Mouse (Mus musculus): ENCODE results near the gene Baiap2. TPM values are rescaled to one million over a fixed set of nuclear protein-coding genes. Genes with fewer than 3 reads are reported as not detected.

The Baiap2 gene
- polyA plus RNA-seq, 1 experiment from 2014 or later: 20.1 TPM

GRCm38 (mm10) chr11:120041191-120042123, 98.9 kb downstream of the Baiap2 start:
- Histone ChIP-seq H3K4me2 (no peak overlapping the region), H3K27ac (replicated peaks) (no peak overlapping the region), H3K9me3 (no peaks in the 10 kb centered on the region), H3K9ac (no peak overlapping the region), H3K4me3 (no peak overlapping the region), H3K27me3 (no peaks in the 10 kb centered on the region), H3K4me1 (replicated peaks) (peaks cover 70% of the 10 kb centered on the region), H3K36me3 (no peaks in the 10 kb centered on the region)
- ATAC-seq (ENCODE audit: low FRiP score, low read depth): no peak
- WGBS: 74% methylated on average over 13 of the region's 13 CpGs

- Histone ChIP-seq H3K4me3 (no peak overlapping the region), H3K27ac (replicated peaks) (no peak overlapping the region; the same call in 1 of the 2 replicates), H3K9me3 (no peaks in the 10 kb centered on the region), H3K9ac (no peak overlapping the region), H3K4me2 (no peak overlapping the region), H3K36me3 (no peaks in the 10 kb centered on the region), H3K4me1 (replicated peaks) (peaks cover 72% of the 10 kb centered on the region), H3K27me3 (no peaks in the 10 kb centered on the region)
- ATAC-seq (ENCODE audit: low FRiP score, low read depth): no peak
- 87% methylated on average over 7 of the region's 7 CpGs for WGBS
Measured at GRCm38 (mm10) chr11:120042141-120042838, 99.7 kb downstream of the Baiap2 start.

- peak overlapping the region; percentile 76 for H3K4me3 ChIP-seq
- H3K36me3 ChIP-seq: no peaks in the 10 kb centered on the region
- ATAC-seq (ENCODE audit: low FRiP score, low read depth): no peak
- peaks cover 70% of the 10 kb centered on the region for H3K4me1 ChIP-seq (replicated peaks)
- WGBS: 46% methylated on average over 4 of the region's 4 CpGs
- H3K27me3 ChIP-seq: no peaks in the 10 kb centered on the region
- H3K9ac ChIP-seq: peak overlapping the region; percentile 88
- H3K9me3 ChIP-seq: no peaks in the 10 kb centered on the region
- H3K4me2 ChIP-seq: peak overlapping the region; percentile 69
- peak overlapping the region; percentile 93 for H3K27ac ChIP-seq (replicated peaks)
Measured at GRCm38 (mm10) chr11:120045341-120045740, 102.8 kb downstream of the Baiap2 start.

- Histone ChIP-seq H3K27me3 (no peaks in the 10 kb centered on the region), H3K4me1 (replicated peaks) (peaks cover 66% of the 10 kb centered on the region), H3K4me3 (peak overlapping the region; percentile 76), H3K9me3 (no peaks in the 10 kb centered on the region), H3K36me3 (no peaks in the 10 kb centered on the region), H3K9ac (peak overlapping the region; percentile 88), H3K27ac (replicated peaks) (peak overlapping the region; percentile 93), H3K4me2 (peak overlapping the region; percentile 69)
- WGBS: 23% methylated on average over 11 of the region's 11 CpGs
- ATAC-seq (ENCODE audit: low FRiP score, low read depth): peak; percentile 21; the same call in 1 of the 2 replicates
Measured at GRCm38 (mm10) chr11:120045839-120046552, 103.4 kb downstream of the Baiap2 start.

DNA sequence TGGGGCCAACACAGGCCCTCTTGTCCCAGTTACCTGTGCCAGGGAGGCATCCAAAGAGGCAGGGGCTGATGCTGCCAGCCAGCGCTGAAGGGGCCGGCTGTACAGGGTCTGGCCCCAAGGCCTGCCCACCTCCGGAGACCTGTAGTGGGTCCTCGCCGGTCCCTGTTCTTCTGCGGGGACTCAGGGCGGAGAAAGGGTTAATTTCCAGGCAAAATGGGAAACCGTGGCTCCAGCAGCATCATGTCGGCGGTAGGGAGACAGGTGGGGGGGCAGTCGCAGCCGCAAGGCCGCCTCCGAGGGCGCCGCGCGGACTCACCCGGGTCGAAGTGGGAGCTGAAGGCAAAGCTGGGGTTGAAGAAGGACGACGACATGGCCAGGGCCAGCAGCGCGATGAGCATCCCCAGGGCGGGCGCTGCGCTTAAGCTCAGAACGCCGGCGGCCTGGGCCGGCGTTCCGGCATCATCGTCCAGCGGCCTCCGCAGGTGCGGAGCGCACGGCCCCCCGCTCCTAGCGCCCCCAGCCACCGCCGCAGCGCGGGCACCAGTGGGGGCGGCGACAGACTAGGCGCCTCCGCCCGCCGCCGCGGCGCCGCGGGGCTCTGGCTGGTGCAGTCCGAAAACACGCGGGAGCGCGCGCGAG, 104.1 kb downstream of the Baiap2 start, which contains the start of gene Aatk:
TSS of gene Aatk (minus strand) at position 615 of the 639 bp plus-strand sequence.
- ATAC-seq (ENCODE audit: low FRiP score, low read depth): peak; percentile 14; the same call in 1 of the 2 replicates
- no peaks in the 10 kb centered on the region for H3K27me3 ChIP-seq
- WGBS: 1% methylated on average over 51 of the region's 63 CpGs
- H3K4me2 ChIP-seq: peak within 1 kb of the TSS; percentile 69
- H3K36me3 ChIP-seq: no peaks in the 10 kb centered on the region
- peak within 1 kb of the TSS; percentile 76 for H3K4me3 ChIP-seq
- H3K27ac ChIP-seq (replicated peaks): peak within 1 kb of the TSS; percentile 93
- H3K9me3 ChIP-seq: no peaks in the 10 kb centered on the region
- H3K4me1 ChIP-seq (replicated peaks): peaks cover 66% of the 10 kb centered on the region
- peak within 1 kb of the TSS; percentile 88 for H3K9ac ChIP-seq

DNA sequence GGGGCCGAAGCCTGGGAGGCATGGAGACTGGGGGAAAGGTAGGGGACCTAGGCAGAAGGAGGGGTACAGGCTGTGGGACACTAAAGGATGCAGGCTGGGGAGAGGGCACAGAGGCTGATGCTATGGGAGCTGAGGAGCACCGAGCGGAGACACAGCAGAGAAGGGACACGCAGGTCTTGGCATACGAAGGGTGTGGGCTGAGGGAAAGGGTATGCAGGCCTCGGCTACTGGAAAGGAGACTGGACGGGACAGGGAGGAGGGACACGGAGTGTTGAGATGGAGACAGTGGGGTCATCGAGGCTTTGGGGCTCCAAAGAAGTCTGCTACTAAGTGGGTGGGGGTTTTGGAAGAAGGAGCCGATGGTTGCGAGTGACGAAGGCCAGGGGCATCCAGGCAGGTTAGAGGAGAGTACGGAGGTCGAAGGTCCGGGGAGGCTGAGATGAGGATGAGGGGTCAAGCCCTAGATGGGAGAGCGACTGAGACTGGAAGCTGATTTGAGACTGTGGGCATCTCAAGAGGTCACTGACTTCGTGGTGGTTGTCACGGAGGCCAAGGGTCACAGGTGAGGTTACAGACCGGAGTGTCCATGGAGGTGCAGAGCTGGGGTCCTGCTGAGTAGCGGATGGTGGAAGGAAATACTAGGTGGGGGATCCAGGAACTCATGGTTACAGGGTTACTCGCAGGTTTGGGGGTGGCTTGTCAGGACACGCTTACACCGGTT, 105.1 kb downstream of the Baiap2 start:
- Histone ChIP-seq H3K9me3 (no peaks in the 10 kb centered on the region), H3K4me2 (peak overlapping the region; percentile 69), H3K4me3 (peak overlapping the region; percentile 76), H3K27ac (replicated peaks) (peak overlapping the region; percentile 93), H3K36me3 (no peaks in the 10 kb centered on the region), H3K27me3 (no peaks in the 10 kb centered on the region), H3K4me1 (replicated peaks) (peaks cover 60% of the 10 kb centered on the region), H3K9ac (peak overlapping the region; percentile 88)
- ATAC-seq (ENCODE audit: low FRiP score, low read depth): peak; percentile 23; the same call in 1 of the 2 replicates
- 5% methylated on average over 23 of the region's 23 CpGs for WGBS

DNA sequence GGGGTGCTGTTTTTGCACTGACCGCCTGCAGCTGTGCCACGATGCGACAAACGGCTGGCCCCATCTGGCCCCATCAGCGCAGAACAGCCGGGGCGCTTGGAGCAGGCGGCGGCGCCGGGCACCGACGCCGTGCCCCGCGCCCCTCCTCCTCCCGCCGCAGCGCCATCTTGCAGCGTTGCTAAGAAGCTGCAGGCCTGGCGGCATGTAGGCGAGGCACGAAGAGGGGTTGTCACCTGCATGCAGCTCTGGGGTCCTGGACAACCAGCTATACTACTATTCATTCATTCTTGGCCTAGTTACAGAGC, 105.6 kb downstream of the Baiap2 start:
- Histone ChIP-seq H3K27ac (replicated peaks) (peak overlapping the region; percentile 93), H3K9me3 (no peaks in the 10 kb centered on the region), H3K4me2 (peak overlapping the region; percentile 69), H3K4me1 (replicated peaks) (peaks cover 58% of the 10 kb centered on the region), H3K4me3 (peak overlapping the region; percentile 76), H3K36me3 (no peaks in the 10 kb centered on the region), H3K27me3 (no peaks in the 10 kb centered on the region), H3K9ac (peak overlapping the region; percentile 88)
- under 1% methylated on average over 23 of the region's 23 CpGs for WGBS
- ATAC-seq (ENCODE audit: low FRiP score, low read depth): peak; percentile 29; the same call in 1 of the 2 replicates

DNA sequence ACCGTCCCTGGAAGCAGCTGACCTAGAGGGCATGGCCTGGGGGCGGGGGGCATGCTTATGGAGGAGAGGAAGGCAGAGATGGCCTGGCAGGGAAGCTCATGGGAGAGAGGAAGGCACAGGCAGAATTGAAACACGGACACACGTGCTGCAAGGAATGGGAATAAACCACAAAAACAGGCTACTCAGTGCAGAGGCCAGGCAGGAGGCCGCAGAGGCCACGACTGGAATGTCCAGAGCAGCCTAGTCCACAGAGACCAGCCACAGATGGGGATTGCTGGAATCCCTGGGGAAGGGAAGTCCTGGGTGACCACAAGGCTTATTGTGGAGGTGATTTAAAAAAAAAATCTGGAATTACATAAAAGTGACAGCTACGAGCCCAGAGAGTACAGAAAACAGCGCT, 106.5 kb downstream of the Baiap2 start:
- Histone ChIP-seq H3K4me2 (no peak overlapping the region), H3K4me1 (replicated peaks) (peaks cover 54% of the 10 kb centered on the region), H3K27ac (replicated peaks) (no peak overlapping the region), H3K9ac (no peak overlapping the region), H3K9me3 (no peaks in the 10 kb centered on the region), H3K27me3 (no peaks in the 10 kb centered on the region), H3K4me3 (no peak overlapping the region), H3K36me3 (no peaks in the 10 kb centered on the region)
- WGBS: 86% methylated on average over 8 of the region's 8 CpGs
- no peak for ATAC-seq (ENCODE audit: low FRiP score, low read depth)

DNA sequence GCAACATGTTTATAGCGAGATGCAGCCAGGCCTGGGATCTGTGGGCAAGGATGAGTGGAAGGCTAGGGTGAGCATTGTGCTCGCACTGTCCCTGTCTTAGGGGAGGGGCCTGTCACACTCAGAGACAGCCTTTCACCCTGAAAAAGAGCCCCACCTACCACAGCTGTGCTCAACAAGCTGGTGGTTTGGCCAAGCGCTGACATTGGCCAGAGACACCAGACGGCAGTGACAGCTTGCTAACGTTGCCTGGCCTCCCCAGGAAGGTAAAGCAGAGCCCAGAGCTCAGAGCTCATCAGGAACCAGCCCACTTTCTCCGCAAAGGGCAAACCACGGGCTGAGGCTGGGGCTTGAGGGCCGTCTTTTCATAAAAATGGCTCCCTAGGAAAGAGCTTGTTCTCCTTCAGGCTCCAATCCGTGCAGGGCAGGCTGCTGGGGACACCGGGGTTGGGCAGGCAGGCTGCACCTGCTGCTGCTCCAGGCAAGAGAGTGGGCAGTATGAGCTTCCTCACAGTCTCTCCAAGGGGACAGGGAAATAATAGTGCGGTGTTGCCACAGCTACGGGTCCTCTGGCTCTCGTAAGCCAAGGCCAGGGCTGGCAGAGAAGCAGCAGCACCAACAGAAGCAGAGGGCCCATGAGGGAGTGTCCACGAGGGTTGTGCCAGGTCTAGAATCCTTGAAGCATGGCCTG, 108.7 kb downstream of the Baiap2 start:
- H3K27me3 ChIP-seq: no peaks in the 10 kb centered on the region
- no peak overlapping the region for H3K9ac ChIP-seq
- WGBS: 27% methylated on average over 14 of the region's 14 CpGs
- 0 out of 2 replicates have a peak overlapping the region, but pooled peaks have one; percentile 6 for H3K4me2 ChIP-seq
- H3K9me3 ChIP-seq: no peaks in the 10 kb centered on the region
- H3K27ac ChIP-seq (replicated peaks): peak overlapping the region; percentile 51
- no peaks in the 10 kb centered on the region for H3K36me3 ChIP-seq
- peak; percentile 43 for ATAC-seq (ENCODE audit: low FRiP score, low read depth)
- H3K4me1 ChIP-seq (replicated peaks): peaks cover 32% of the 10 kb centered on the region
- no peak overlapping the region for H3K4me3 ChIP-seq

DNA sequence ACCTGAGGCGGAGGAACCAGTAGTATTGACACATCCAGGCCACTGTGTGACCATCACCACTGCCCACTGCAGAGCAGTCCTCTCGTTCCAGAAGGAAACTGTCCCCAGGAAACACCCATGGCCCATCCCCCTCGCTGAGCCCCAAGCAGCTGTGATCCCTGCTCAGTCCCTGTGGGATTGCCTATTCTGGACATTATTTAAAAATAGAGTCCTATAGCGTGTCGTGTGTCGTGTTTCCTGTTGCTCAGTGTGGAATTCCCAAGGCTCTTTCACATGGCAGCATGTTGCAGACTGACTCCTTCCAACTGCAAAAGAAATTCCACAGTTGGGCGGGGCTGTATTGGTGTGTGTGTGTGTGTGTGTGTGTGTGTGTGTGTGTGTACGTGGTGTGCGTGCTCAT, 109.7 kb downstream of the Baiap2 start:
- WGBS: 61% methylated on average over 9 of the region's 9 CpGs
- Histone ChIP-seq H3K9me3 (no peaks in the 10 kb centered on the region), H3K4me1 (replicated peaks) (peaks cover 31% of the 10 kb centered on the region), H3K9ac (no peak overlapping the region), H3K36me3 (no peaks in the 10 kb centered on the region), H3K4me2 (no peak overlapping the region), H3K4me3 (no peak overlapping the region), H3K27ac (replicated peaks) (no peak overlapping the region; the same call in 1 of the 2 replicates), H3K27me3 (no peaks in the 10 kb centered on the region)
- no peak for ATAC-seq (ENCODE audit: low FRiP score, low read depth)
